7 mouse cellular contexts compared by ENCODE assay signal in genomic region chr16:4419546-4420297, GRCm38 (mm10). TPM values are rescaled to one million over a fixed set of nuclear protein-coding genes. Genes with fewer than 3 reads are reported as not detected.
DNase-seq lines count a peak whose midpoint lies in the region; ATAC-seq and TF ChIP-seq lines count a peak whose summit lies in the region.

No protein-coding gene starts in this region.

- H3K4me2 ChIP-seq in heart, embryonic 13.5 days: peak overlapping the region; percentile 98

- TF ChIP-seq CTCF in E14TG2a.4 (conservative IDR thresholded peaks at IDR 0.05; ENCODE audit: low read length): no peak

- peaks cover 47% of the 10 kb centered on the region for H3K27me3 ChIP-seq in E14TG2a.4 (ENCODE audit: insufficient read depth, low read length)
- H3K27me3 ChIP-seq in heart, embryonic 13.5 days (replicated peaks): peaks cover 46% of the 10 kb centered on the region

- peak; percentile 47; the same call in 1 of the 2 replicates for ATAC-seq in heart, embryonic 13.5 days (ENCODE audit: extremely low read depth, insufficient number of reproducible peaks, low FRiP score, low TSS enrichment)

- DNase-seq in ZHBTc4 (ENCODE audit: low read depth, low spot score): peak; percentile 76
- peak; percentile 67 for DNase-seq in embryo, embryonic 9.5 days (ENCODE audit: extremely low spot score)
- DNase-seq in kidney, postnatal 25 days: peak; percentile 52 to 76
- DNase-seq in lung, postnatal 10 days: peak; percentile 63
- peak; percentile 25 for DNase-seq in retina, postnatal 7 days (ENCODE audit: low read depth, low spot score)

- H3K27ac ChIP-seq in heart, embryonic 13.5 days (replicated peaks): peak overlapping the region; percentile 64

- H3K4me1 ChIP-seq in E14TG2a.4 (replicated peaks; ENCODE audit: low read depth, low read length): peaks cover 27% of the 10 kb centered on the region
- H3K4me1 ChIP-seq in heart, embryonic 13.5 days: peaks cover 29% of the 10 kb centered on the region

- no peaks in the 10 kb centered on the region for H3K9me3 ChIP-seq in E14TG2a.4 (ENCODE audit: low read length)
- no peaks in the 10 kb centered on the region for H3K9me3 ChIP-seq in heart, embryonic 13.5 days

- peak overlapping the region; percentile 88 for H3K9ac ChIP-seq in heart, embryonic 13.5 days

- WGBS in heart, embryonic 13.5 days: 3% methylated on average over 84 of the region's 85 CpGs

- peak overlapping the region; percentile 94 for H3K4me3 ChIP-seq in E14TG2a.4 (replicated peaks; ENCODE audit: low read length)
- peak overlapping the region; percentile 81 for H3K4me3 ChIP-seq in heart, embryonic 13.5 days

- peaks cover 14% of the 10 kb centered on the region for H3K36me3 ChIP-seq in E14TG2a.4 (ENCODE audit: insufficient read depth, low read length)
- H3K36me3 ChIP-seq in heart, embryonic 13.5 days: no peaks in the 10 kb centered on the region

RNA-seq across cellular contexts. Expression of gene Adcy9, which starts 0.6 kb away (rescaled TPM):
- polyA plus RNA-seq in heart, embryonic 13.5 days (2015; fragmentation: Nextera tagmentation; extraction: Ambion mirVana): 0.96 and 0.98 TPM in 2 replicates

Comparison
In these comparisons a context has a peak if more than half of its experiments do, and no peak if none do; other contexts are left out.
1. Peak in every context shown above with its lines: DNase-seq, ATAC-seq, H3K4me3 ChIP-seq and H3K27ac ChIP-seq.
2. DNase-seq: peak in every context shown above with its lines; median percentile 76 in ZHBTc4; 67 in embryo, embryonic 9.5 days; 64 in kidney, postnatal 25 days; 63 in lung, postnatal 10 days; 25 in retina, postnatal 7 days.